Mouse (Mus musculus): ENCODE measurements around the gene Fan1. TPM values are rescaled to one million over a fixed set of nuclear protein-coding genes. Genes with fewer than 3 reads are reported as not detected.

The Fan1 gene
- total RNA-seq, 1 experiment: 7.3 TPM

DNA sequence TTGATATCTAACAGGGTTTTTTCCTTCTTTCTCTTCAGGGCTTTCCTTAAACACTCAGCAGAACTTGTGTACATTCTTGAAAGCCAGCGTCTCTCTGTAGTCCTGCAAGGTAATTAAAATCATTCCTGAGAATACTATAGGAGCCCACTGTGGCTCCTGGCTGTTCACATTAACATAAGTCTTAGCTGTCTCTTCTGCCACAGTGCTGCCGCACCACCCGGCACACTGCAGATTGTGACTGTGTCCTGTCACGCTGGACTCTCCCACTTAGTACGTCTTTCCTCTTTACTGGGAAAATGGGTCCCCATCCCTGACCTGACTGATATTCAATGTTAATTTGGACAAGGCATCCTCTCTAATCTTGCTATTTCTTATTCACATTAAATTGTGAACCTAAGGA is 52.8 kb downstream of the Fan1 start:
- no peak overlapping the region for H3K4me3 ChIP-seq (ENCODE audit: insufficient read depth in 1 of 2, low read depth in 1 of 2, low read length in 2 of 2, poor library complexity in 1 of 2, severe bottlenecking in 1 of 2)
- H3K4me1 ChIP-seq (ENCODE audit: control insufficient read depth in 2 of 2, insufficient read depth in 2 of 2, low read length in 2 of 2, poor library complexity in 1 of 2): no peaks in the 10 kb centered on the region
- DNase-seq (ENCODE audit: low read depth, low spot score): no peak
- no peaks in the 10 kb centered on the region for H3K9me3 ChIP-seq (ENCODE audit: control insufficient read depth, insufficient read depth, low read depth, low read length)
- no peaks in the 10 kb centered on the region; the same call in none of the 2 replicates for H3K36me3 ChIP-seq (ENCODE audit: control insufficient read depth, insufficient read depth, low read length, poor library complexity, severe bottlenecking)
- TF ChIP-seq ZNF384 (IDR thresholded peaks at IDR 0.05; ENCODE audit: low read depth, low read length): no peak
- TF ChIP-seq HCFC1 (IDR thresholded peaks at IDR 0.05; ENCODE audit: borderline replicate concordance, insufficient read depth, low read length): no peak
- no peak for TF ChIP-seq ZC3H11A (IDR thresholded peaks at IDR 0.05; ENCODE audit: borderline replicate concordance, low read depth, low read length)
- no peak for TF ChIP-seq CHD2 (IDR thresholded peaks at IDR 0.05; ENCODE audit: low read depth, low read length)
- TF ChIP-seq MAFK (IDR thresholded peaks at IDR 0.05; ENCODE audit: insufficient read depth, low read depth, low read length): no peak
- in situ Hi-C loops (cut with MboI; ENCODE audit: low sequenced_read_pairs in 2 of 2, unreplicated experiment in 2 of 2): no loop called here
- H3K27ac ChIP-seq (ENCODE audit: insufficient read depth, low read depth, low read length, poor library complexity, severe bottlenecking): no peak overlapping the region
- H3K9ac ChIP-seq (ENCODE audit: insufficient read depth, low read depth, low read length, poor library complexity, severe bottlenecking): no peak overlapping the region

DNA sequence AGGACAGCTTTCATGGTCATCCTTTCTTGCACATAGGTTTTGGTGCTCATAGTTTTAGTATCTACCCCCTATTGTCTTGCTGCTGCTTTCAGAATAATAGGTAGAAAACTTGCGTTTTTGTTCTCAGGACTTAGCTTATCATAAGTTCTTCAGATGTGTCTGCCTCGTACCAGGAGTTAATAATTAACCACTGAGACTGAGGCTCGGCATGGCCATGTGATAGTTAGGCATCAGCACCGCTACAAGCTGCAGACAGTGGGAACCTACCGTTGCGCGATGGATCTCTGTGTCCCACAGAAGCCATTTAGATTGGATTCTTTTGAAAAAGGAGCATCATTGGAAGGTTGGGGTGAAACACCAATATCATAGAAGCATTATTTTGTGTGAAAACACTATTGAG is 61.1 kb downstream of the Fan1 start:
- Histone ChIP-seq H3K9me3 (ENCODE audit: control insufficient read depth, insufficient read depth, low read depth, low read length) (no peaks in the 10 kb centered on the region), H3K4me1 (ENCODE audit: control insufficient read depth in 2 of 2, insufficient read depth in 2 of 2, low read length in 2 of 2, poor library complexity in 1 of 2) (no peaks in the 10 kb centered on the region), H3K4me3 (ENCODE audit: insufficient read depth in 1 of 2, low read depth in 1 of 2, low read length in 2 of 2, poor library complexity in 1 of 2, severe bottlenecking in 1 of 2) (no peak overlapping the region), H3K36me3 (ENCODE audit: control insufficient read depth, insufficient read depth, low read length, poor library complexity, severe bottlenecking) (peaks cover 2% of the 10 kb centered on the region), H3K9ac (ENCODE audit: insufficient read depth, low read depth, low read length, poor library complexity, severe bottlenecking) (no peak overlapping the region), H3K27ac (ENCODE audit: insufficient read depth, low read depth, low read length, poor library complexity, severe bottlenecking) (no peak overlapping the region)
- in situ Hi-C loops (cut with MboI; ENCODE audit: low sequenced_read_pairs in 2 of 2, unreplicated experiment in 2 of 2): no loop called here
- no peak for TF ChIP-seq MAFK (IDR thresholded peaks at IDR 0.05; ENCODE audit: insufficient read depth, low read depth, low read length)
- no peak for DNase-seq (ENCODE audit: low read depth, low spot score)

DNA sequence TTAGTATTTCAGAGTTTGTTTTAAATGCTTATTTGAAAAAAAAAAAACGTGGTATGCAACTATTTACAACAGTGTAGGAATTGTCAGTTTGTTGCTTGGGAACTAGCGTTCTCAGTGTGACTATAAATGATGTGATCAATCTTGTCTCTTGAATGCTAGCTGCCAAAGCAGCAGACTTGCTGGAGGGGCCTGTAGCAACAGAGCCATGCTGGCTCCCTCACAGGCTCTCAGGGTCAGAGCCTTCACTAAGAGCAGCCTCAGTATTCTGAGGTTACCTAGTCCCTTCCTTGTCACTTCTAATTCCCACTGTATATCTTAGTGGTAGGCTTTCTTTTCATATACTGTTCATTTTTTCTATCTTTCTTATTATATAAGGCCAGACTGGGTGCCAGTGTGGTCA is 63.1 kb downstream of the Fan1 start:
- Histone ChIP-seq H3K4me1 (ENCODE audit: control insufficient read depth in 2 of 2, insufficient read depth in 2 of 2, low read length in 2 of 2, poor library complexity in 1 of 2) (no peaks in the 10 kb centered on the region), H3K27ac (ENCODE audit: insufficient read depth, low read depth, low read length, poor library complexity, severe bottlenecking) (no peak overlapping the region), H3K9ac (ENCODE audit: insufficient read depth, low read depth, low read length, poor library complexity, severe bottlenecking) (no peak overlapping the region), H3K9me3 (ENCODE audit: control insufficient read depth, insufficient read depth, low read depth, low read length) (no peaks in the 10 kb centered on the region), H3K4me3 (ENCODE audit: insufficient read depth in 1 of 2, low read depth in 1 of 2, low read length in 2 of 2, poor library complexity in 1 of 2, severe bottlenecking in 1 of 2) (no peak overlapping the region), H3K36me3 (ENCODE audit: control insufficient read depth, insufficient read depth, low read length, poor library complexity, severe bottlenecking) (peaks cover under 1% of the 10 kb centered on the region; the same call in 1 of the 2 replicates)
- TF ChIP-seq ZC3H11A (IDR thresholded peaks at IDR 0.05; ENCODE audit: borderline replicate concordance, low read depth, low read length): no peak
- TF ChIP-seq CHD2 (IDR thresholded peaks at IDR 0.05; ENCODE audit: low read depth, low read length): no peak
- TF ChIP-seq ZNF384 (IDR thresholded peaks at IDR 0.05; ENCODE audit: low read depth, low read length): no peak
- TF ChIP-seq HCFC1 (IDR thresholded peaks at IDR 0.05; ENCODE audit: borderline replicate concordance, insufficient read depth, low read length): no peak
- in situ Hi-C loops (cut with MboI; ENCODE audit: low sequenced_read_pairs in 2 of 2, unreplicated experiment in 2 of 2): no loop called here
- no peak for DNase-seq (ENCODE audit: low read depth, low spot score)

DNA sequence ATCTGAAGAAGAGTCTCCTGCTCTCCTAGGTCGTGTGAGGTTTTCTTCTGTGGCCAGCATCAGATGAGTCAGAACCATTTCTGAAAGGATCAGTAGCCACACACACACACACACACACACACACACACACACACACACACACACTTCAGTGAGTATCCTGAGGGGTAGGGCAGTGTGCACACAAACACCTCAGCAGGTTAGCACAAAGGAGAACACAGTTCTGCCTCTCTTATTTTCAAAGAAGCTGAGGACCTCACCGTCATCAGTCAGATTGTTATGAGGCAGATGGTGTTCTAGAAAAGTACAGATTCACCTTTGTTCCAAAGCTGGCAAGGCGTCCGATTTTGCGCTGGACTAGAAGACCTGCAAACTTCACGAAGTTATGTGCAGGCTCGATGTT is 63.7 kb downstream of the Fan1 start:
- no peaks in the 10 kb centered on the region for H3K9me3 ChIP-seq (ENCODE audit: control insufficient read depth, insufficient read depth, low read depth, low read length)
- no peak overlapping the region for H3K27ac ChIP-seq (ENCODE audit: insufficient read depth, low read depth, low read length, poor library complexity, severe bottlenecking)
- H3K4me1 ChIP-seq (ENCODE audit: control insufficient read depth in 2 of 2, insufficient read depth in 2 of 2, low read length in 2 of 2, poor library complexity in 1 of 2): no peaks in the 10 kb centered on the region
- H3K9ac ChIP-seq (ENCODE audit: insufficient read depth, low read depth, low read length, poor library complexity, severe bottlenecking): no peak overlapping the region
- no peak overlapping the region for H3K4me3 ChIP-seq (ENCODE audit: insufficient read depth in 1 of 2, low read depth in 1 of 2, low read length in 2 of 2, poor library complexity in 1 of 2, severe bottlenecking in 1 of 2)
- no peak for TF ChIP-seq CHD2 (IDR thresholded peaks at IDR 0.05; ENCODE audit: low read depth, low read length)
- no peak for TF ChIP-seq MAFK (IDR thresholded peaks at IDR 0.05; ENCODE audit: insufficient read depth, low read depth, low read length)
- TF ChIP-seq ZC3H11A (IDR thresholded peaks at IDR 0.05; ENCODE audit: borderline replicate concordance, low read depth, low read length): no peak
- TF ChIP-seq HCFC1 (IDR thresholded peaks at IDR 0.05; ENCODE audit: borderline replicate concordance, insufficient read depth, low read length): no peak
- no peak for TF ChIP-seq ZNF384 (IDR thresholded peaks at IDR 0.05; ENCODE audit: low read depth, low read length)
- H3K36me3 ChIP-seq (ENCODE audit: control insufficient read depth, insufficient read depth, low read length, poor library complexity, severe bottlenecking): no peaks in the 10 kb centered on the region
- DNase-seq (ENCODE audit: low read depth, low spot score): no peak
- in situ Hi-C loops (cut with MboI; ENCODE audit: low sequenced_read_pairs in 2 of 2, unreplicated experiment in 2 of 2): no loop called here

Other genes with a start within 250 kb of the Fan1 start
- gene Trpm1, start 220.3 kb downstream of the Fan1 start, total RNA-seq (2012; rRNA removed): 0.53 and 0.94 TPM in 2 replicates
- 6.2 and 9.7 TPM in 2 replicates for gene Mtmr10, start 86.4 kb downstream of the Fan1 start, total RNA-seq (2012; rRNA removed)
- 47.2 and 57.8 TPM in 2 replicates for gene Mphosph10, start 18.2 kb upstream of the Fan1 start, total RNA-seq (2012; rRNA removed)
- gene Mcee, start 18.5 kb upstream of the Fan1 start, total RNA-seq (2012; rRNA removed): 14.4 and 18.3 TPM in 2 replicates
- gene Apba2, start 127.6 kb upstream of the Fan1 start, total RNA-seq (2012; rRNA removed): 1.2 and 1.7 TPM in 2 replicates

Data from ES-E14 (cell line).